Mouse (Mus musculus) left cerebral cortex, postnatal 36 days (tissue): Measurements from ENCODE around the gene Efs. TPM values are rescaled to one million over a fixed set of nuclear protein-coding genes. Genes with fewer than 3 reads are reported as not detected.
"Not testable (repeated sequence)": the region's sequence is repeated elsewhere in the genome, so short reads cannot be mapped to it uniquely, and the experiment has no call there.

ENCODE experiments used
- DNase-seq, 2 experiments: peaks; one replicate each; pipeline ENCODE4 v3.0.0; 2021 to 2022; ENCODE audit warnings: low spot score in 2 of 2, mixed read lengths in 1 of 2
- intact Hi-C: fragments of 180-260 bp; cut with DNase I; formaldehyde crosslinking; loops from one replicate; pipeline ENCODE4 v1.15.1; 2025
- total RNA-seq, 2 experiments: library from RNA; stranded (reverse); gene quantifications; 2 replicates each; pipeline ENCODE4 v1.2.3; 2021

Efs gene
- 1 to 10 TPM; 7.1 to 7.3 TPM for total RNA-seq

- intact Hi-C loops, result no loop called here
- peak; percentile 40 to 44 for DNase-seq
Measured at GRCm38 (mm10) chr14:54925349-54926342, at the start of gene Efs. TSS of gene Efs (minus strand) at chr14:54926126.

- intact Hi-C loops, result loop anchor here (1.0 kb wide), 1 partner anchor 26 kb away; no protein-coding TSS in a partner anchor
Measured at GRCm38 (mm10) chr14:54974068-54974791, 48.3 kb upstream of the Efs start.

GRCm38 (mm10) chr14:54972786-54973185 is 46.9 kb upstream of the Efs start:
- intact Hi-C loops, DNase-seq: not testable (repeated sequence)

More at GRCm38 (mm10) chr14:54974068-54974791, 48.3 kb upstream of the Efs start:
- peak in 1 of 2 experiments; percentile 13 for DNase-seq

DNA sequence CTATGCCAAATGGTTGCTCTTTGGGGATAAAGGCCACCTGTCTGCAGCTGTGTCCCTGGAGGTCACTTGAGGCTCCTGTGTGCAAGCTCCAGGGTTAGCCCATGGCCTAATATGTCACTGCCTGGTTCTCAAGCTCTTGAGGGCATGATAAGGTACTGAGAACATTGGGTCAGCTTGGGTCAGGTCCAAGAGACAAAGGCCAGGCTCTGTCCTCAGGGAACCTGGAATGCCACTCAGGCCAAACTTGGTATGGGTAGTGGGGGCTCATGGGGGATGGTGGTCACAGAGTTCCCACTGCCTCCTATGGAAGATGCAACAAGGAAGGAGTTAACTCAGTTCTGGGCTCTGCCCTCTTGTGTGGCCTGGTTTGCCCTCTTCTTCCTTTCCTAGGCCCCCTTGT is 42.4 kb upstream of the Efs start:
- intact Hi-C loops, result no loop called here
- DNase-seq, result no peak

- intact Hi-C loops, result no loop called here
- DNase-seq, result no peak
Measured at GRCm38 (mm10) chr14:54967874-54968273, 41.9 kb upstream of the Efs start.

DNA sequence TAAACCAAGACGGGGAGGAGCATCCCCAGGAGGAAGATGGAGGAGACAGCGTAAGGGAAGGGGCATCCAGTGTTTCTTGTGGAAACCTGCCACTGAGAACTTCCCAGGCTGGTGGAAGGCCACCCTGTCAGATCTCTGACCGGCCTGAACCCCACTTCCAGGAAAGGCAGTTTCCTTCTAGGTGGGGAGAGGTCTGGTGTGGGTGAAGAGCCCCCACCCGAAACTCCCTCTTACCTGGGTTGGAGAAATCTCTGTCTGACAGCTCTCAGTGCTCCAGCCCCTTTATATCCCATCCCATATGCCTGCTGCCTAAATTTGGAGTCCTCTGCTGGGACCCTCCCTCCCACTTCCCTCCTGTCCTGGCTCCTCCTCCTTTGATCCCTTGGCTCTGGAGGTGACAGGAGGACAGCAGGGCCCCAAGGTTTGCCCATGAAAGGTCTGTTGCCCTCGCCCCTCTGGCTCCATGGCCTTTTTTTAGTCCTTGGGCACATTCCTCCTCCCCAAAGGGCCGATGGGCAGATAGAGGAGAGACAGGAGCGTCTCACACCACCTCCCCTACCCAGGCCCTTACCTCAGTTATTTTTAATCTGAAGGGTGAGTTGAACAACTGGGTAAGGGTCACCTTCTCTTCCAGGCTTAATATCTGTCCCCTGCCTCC is 40.5 kb upstream of the Efs start, which contains the start of gene Myh6:
Gene Myh6, minus strand, starts transcription at position 608 of the 658 bp plus-strand sequence.
- DNase-seq, result no peak
- intact Hi-C loops, result no loop called here

GRCm38 (mm10) chr14:54965631-54966030 is 39.7 kb upstream of the Efs start:
- DNase-seq, result no peak
- intact Hi-C loops, result no loop called here

DNA sequence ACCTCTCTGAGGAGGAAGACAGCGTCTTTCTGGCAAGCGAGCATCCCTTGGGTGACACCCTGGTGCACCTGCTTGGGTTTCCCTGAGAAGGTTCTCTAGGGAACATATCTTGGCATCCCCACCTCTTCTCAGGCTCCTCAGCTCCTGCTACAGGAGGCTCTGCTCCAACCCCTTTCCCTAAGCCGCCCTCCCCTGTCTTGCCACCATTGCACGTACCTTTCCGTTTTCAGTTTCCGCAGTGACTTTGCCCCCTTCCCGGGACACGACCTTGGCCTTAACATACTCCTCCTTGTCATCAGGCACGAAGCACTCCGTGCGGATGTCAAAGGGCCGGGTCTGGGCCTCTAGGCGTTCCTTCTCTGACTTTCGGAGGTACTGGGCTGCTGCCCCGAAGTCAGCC is 39.1 kb upstream of the Efs start:
- no peak for DNase-seq
- intact Hi-C loops, result no loop called here

DNA sequence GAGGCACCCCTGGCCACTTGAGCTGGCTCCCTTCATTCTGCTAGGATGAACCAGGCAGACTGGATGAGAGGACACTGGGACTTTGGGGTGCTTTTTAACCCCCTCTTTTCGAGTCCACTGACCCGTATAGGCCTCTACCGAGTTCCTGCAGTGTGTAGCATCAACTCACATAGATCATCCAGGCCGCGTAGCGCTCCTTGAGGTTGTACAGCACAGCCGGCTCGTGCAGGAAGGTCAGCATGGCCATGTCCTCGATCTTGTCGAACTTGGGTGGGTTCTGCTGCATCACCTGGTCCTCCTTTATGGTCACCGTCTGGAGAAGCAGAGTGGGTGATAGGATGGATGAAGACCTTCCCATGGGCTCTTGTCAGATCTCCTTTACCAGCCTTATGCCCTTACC is 37.8 kb upstream of the Efs start:
- no peak for DNase-seq
- intact Hi-C loops, result no loop called here

DNA sequence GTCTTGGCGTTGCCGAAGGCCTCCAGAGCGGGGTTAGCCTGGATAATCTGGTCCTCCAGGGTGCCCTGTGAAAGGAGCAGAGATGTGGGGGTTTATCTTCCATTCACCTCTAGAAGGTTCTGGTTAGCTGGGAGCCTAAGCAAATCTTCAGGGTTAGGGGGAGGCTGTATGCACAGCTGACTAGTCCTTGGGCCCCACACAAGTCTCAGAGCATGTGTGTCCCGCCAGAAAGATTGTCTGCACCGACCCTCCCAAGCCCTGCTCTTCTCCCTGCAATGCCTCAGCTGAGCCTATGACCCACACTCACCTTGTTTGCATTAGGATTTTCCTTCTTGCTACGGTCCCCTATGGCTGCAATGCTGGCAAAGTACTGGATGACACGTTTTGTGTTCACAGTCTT is 36.8 kb upstream of the Efs start:
- DNase-seq, result no peak
- intact Hi-C loops, result no loop called here

GRCm38 (mm10) chr14:54961487-54961886 is 35.6 kb upstream of the Efs start:
- intact Hi-C loops, result no loop called here
- no peak for DNase-seq

- intact Hi-C loops, result no loop called here
- DNase-seq, result no peak
Measured at GRCm38 (mm10) chr14:54960769-54961168, 34.8 kb upstream of the Efs start.

DNA sequence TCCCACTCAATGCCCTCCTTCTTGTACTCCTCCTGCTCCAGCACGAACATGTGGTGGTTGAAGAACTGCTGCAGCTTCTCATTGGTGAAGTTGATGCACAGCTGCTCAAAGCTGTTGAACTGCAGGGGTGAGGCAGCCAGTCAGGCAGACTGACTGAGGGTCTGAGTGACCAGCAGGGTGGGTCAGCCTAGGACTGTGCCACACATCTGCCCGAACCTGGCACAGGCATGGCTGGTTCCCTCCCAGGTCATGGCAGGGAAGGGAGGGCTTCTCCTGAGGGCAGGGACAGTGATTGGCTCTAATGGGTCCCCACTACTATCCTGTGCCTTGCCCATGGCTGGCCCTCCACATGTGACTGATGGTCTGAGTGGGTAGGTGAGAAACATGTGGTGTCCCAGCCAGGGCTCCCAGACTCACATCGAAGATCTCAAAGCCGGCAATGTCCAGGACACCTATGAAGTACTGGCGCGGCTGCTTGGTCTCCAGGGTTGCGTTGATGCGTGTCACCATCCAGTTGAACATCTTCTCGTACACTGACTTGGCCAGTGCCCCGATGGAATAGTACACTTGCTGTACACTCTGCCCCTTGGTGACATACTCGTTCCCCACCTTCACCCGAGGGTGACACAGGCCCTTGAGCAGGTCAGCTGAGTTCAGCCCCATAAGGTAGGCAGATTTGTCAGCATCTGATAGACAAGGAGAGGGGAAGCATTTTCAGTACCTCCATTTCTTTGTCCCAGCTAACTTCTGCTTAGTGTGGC is 34.1 kb upstream of the Efs start:
- DNase-seq, intact Hi-C loops: not testable (repeated sequence)

GRCm38 (mm10) chr14:54959197-54959596 is 33.3 kb upstream of the Efs start:
- intact Hi-C loops, result no loop called here
- no peak for DNase-seq

- intact Hi-C loops, result no loop called here
- DNase-seq, result no peak
Measured at GRCm38 (mm10) chr14:54958503-54958902, 32.6 kb upstream of the Efs start.

- DNase-seq, result no peak
- intact Hi-C loops, result no loop called here
Measured at GRCm38 (mm10) chr14:54956533-54956932, 30.6 kb upstream of the Efs start.

- intact Hi-C loops, result no loop called here
- no peak for DNase-seq
Measured at GRCm38 (mm10) chr14:54955481-54955880, 29.6 kb upstream of the Efs start.

GRCm38 (mm10) chr14:54954474-54954873 is 28.5 kb upstream of the Efs start:
- intact Hi-C loops, result no loop called here

DNA sequence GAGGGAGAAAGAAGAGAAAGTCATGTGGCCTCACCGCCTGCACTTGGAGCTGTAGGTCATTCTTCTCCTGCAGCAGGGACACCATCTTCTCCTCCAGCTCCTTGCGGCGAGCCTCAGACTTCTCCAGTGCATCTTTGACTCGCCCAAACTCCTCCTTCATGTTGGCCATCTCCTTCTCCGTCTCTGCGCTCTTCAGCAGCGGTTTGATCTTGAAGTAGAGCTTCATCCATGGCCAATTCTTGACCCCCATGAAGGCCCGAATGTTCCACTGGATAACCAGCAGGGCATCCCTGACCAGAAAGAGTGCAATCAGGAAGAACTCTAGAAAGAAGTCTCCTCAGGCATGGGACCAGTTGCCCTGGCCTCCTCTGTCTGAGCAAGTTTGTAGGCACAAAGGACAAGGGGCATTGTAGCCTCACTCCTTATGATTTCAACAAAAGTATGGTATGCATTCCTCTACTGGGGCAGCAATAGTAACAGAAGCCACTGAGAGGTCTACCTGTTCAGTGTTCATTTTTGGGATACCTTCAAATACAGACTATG is 27.8 kb upstream of the Efs start:
- intact Hi-C loops, result no loop called here

More at GRCm38 (mm10) chr14:54954474-54954873, 28.5 kb upstream of the Efs start:
- DNase-seq, result no peak

More for the DNA sequence above, 27.8 kb upstream of the Efs start:
- no peak for DNase-seq
